8 mouse cellular contexts compared by ENCODE assay signal in genomic region chr6:108700638-108701343, GRCm38 (mm10). TPM values are rescaled to one million over a fixed set of nuclear protein-coding genes. Genes with fewer than 3 reads are reported as not detected.
A peak's percentile ranks its signal among the peaks of the same experiment; 100 is the strongest.
DNase-seq lines count a peak whose midpoint lies in the region; ATAC-seq and TF ChIP-seq lines count a peak whose summit lies in the region.

No protein-coding gene starts in this region.

- H3K27me3 ChIP-seq in heart, embryonic 10.5 days (ENCODE audit: insufficient read depth, poor library complexity, severe bottlenecking), result peaks cover 10% of the 10 kb centered on the region
- H3K27me3 ChIP-seq in E14TG2a.4 (ENCODE audit: insufficient read depth, low read length), result no peaks in the 10 kb centered on the region
- H3K27me3 ChIP-seq in forebrain, postnatal 0 days (ENCODE audit: insufficient read depth, low read length), result no peaks in the 10 kb centered on the region
- H3K27me3 ChIP-seq in limb, embryonic 15.5 days, result no peaks in the 10 kb centered on the region
- H3K27me3 ChIP-seq in stomach, postnatal 0 days (ENCODE audit: control insufficient read depth, insufficient read depth, low read length), result no peaks in the 10 kb centered on the region

- DNase-seq in heart, embryonic 10.5 days (ENCODE audit: low spot score), result no peak
- no peak for DNase-seq in heart, postnatal 10 days
- DNase-seq in forebrain, postnatal 0 days, result peak; percentile 27
- no peak for DNase-seq in adrenal gland, adult 18-20 months (ENCODE audit: low spot score in 2 of 2)
- DNase-seq in stomach, postnatal 0 days (ENCODE audit: low spot score), result no peak
- DNase-seq in kidney, postnatal 14 days, result no peak

- H3K9me3 ChIP-seq in heart, embryonic 10.5 days, result no peaks in the 10 kb centered on the region
- no peaks in the 10 kb centered on the region for H3K9me3 ChIP-seq in E14TG2a.4 (ENCODE audit: low read length)
- H3K9me3 ChIP-seq in forebrain, postnatal 0 days (ENCODE audit: low read length), result no peaks in the 10 kb centered on the region
- H3K9me3 ChIP-seq in limb, embryonic 15.5 days, result no peaks in the 10 kb centered on the region
- no peaks in the 10 kb centered on the region for H3K9me3 ChIP-seq in stomach, postnatal 0 days (ENCODE audit: control insufficient read depth, low read length)

- TF ChIP-seq CTCF in E14TG2a.4 (conservative IDR thresholded peaks at IDR 0.05; ENCODE audit: low read length), result no peak
- TF ChIP-seq CTCF in forebrain, postnatal 0 days (IDR thresholded peaks at IDR 0.05; ENCODE audit: low read depth), result no peak
- no peak for TF ChIP-seq CTCF in stomach, postnatal 0 days (IDR thresholded peaks at IDR 0.05; ENCODE audit: low read depth)

- H3K4me3 ChIP-seq in heart, embryonic 10.5 days, result peak overlapping the region; percentile 43
- peak overlapping the region; percentile 60 for H3K4me3 ChIP-seq in E14TG2a.4 (replicated peaks; ENCODE audit: low read length)
- no peak overlapping the region for H3K4me3 ChIP-seq in forebrain, postnatal 0 days (ENCODE audit: low read depth, low read length)
- H3K4me3 ChIP-seq in limb, embryonic 15.5 days, result no peak overlapping the region
- H3K4me3 ChIP-seq in stomach, postnatal 0 days (ENCODE audit: low read depth, low read length), result no peak overlapping the region

- peak overlapping the region; percentile 49 for H3K27ac ChIP-seq in heart, embryonic 10.5 days
- H3K27ac ChIP-seq in forebrain, postnatal 0 days (ENCODE audit: low read depth, low read length), result no peak overlapping the region
- no peak overlapping the region for H3K27ac ChIP-seq in limb, embryonic 15.5 days
- H3K27ac ChIP-seq in stomach, postnatal 0 days (replicated peaks), result no peak overlapping the region

- 15% methylated on average over 17 of the region's 17 CpGs for WGBS in heart, embryonic 10.5 days
- WGBS in forebrain, postnatal 0 days, result 17% methylated on average over 17 of the region's 17 CpGs
- WGBS in limb, embryonic 15.5 days, result 20% methylated on average over 17 of the region's 17 CpGs
- WGBS in stomach, postnatal 0 days, result 42% methylated on average over 17 of the region's 17 CpGs

- H3K9ac ChIP-seq in forebrain, postnatal 0 days, result no peak overlapping the region
- H3K9ac ChIP-seq in limb, embryonic 15.5 days, result no peak overlapping the region
- H3K9ac ChIP-seq in stomach, postnatal 0 days (ENCODE audit: low read length), result no peak overlapping the region

- H3K4me2 ChIP-seq in forebrain, postnatal 0 days (ENCODE audit: low read depth), result no peak overlapping the region
- H3K4me2 ChIP-seq in limb, embryonic 15.5 days, result peak overlapping the region; percentile 22; the same call in 1 of the 2 replicates
- no peak overlapping the region for H3K4me2 ChIP-seq in stomach, postnatal 0 days (replicated peaks; ENCODE audit: low read depth)

- no peaks in the 10 kb centered on the region for H3K36me3 ChIP-seq in heart, embryonic 10.5 days
- H3K36me3 ChIP-seq in E14TG2a.4 (ENCODE audit: insufficient read depth, low read length), result no peaks in the 10 kb centered on the region
- H3K36me3 ChIP-seq in forebrain, postnatal 0 days (ENCODE audit: insufficient read depth), result no peaks in the 10 kb centered on the region
- no peaks in the 10 kb centered on the region for H3K36me3 ChIP-seq in limb, embryonic 15.5 days
- H3K36me3 ChIP-seq in stomach, postnatal 0 days (ENCODE audit: control insufficient read depth, insufficient read depth, low read length), result no peaks in the 10 kb centered on the region

- TF ChIP-seq EP300 in stomach, postnatal 0 days (optimal IDR thresholded peaks at IDR 0.05), result no peak

- peak; percentile 68 for ATAC-seq in forebrain, postnatal 0 days
- ATAC-seq in limb, embryonic 15.5 days (ENCODE audit: insufficient number of reproducible peaks, low FRiP score, low TSS enrichment, low read depth), result no peak
- ATAC-seq in stomach, postnatal 0 days (ENCODE audit: low FRiP score, low TSS enrichment), result no peak

- H3K4me1 ChIP-seq in heart, embryonic 10.5 days, result peaks cover 27% of the 10 kb centered on the region
- H3K4me1 ChIP-seq in E14TG2a.4 (replicated peaks; ENCODE audit: low read depth, low read length), result peaks cover 94% of the 10 kb centered on the region
- H3K4me1 ChIP-seq in forebrain, postnatal 0 days (ENCODE audit: insufficient read depth), result no peaks in the 10 kb centered on the region
- H3K4me1 ChIP-seq in limb, embryonic 15.5 days, result peaks cover 4% of the 10 kb centered on the region; the same call in 1 of the 2 replicates
- H3K4me1 ChIP-seq in stomach, postnatal 0 days (replicated peaks; ENCODE audit: control insufficient read depth, insufficient read depth), result no peaks in the 10 kb centered on the region

- intact Hi-C loops in heart, postnatal 10 days (cut with DNase I), result no loop called here

RNA-seq across cellular contexts. Expression of gene Bhlhe40, which starts 40.4 kb away (rescaled TPM):
- 7.8 and 10.8 TPM in 2 replicates for polyA plus RNA-seq in heart, embryonic 10.5 days (2016; fragmentation: Nextera tagmentation; extraction: Ambion mirVana)
- 10 to 100 TPM; 40.0 to 40.8 TPM for total RNA-seq in heart, postnatal 10 days (2021)
- 8.3 and 15.9 TPM in 2 replicates for total RNA-seq in forebrain, postnatal 0 days (2014; rRNA removed)
- polyA plus RNA-seq in forebrain, postnatal 0 days (2015; fragmentation: Nextera tagmentation; extraction: Ambion mirVana), result 10.2 and 11.1 TPM in 2 replicates
- 44.5 and 45.4 TPM in 2 replicates for polyA plus RNA-seq in limb, embryonic 15.5 days (2015; fragmentation: Nextera tagmentation; extraction: Ambion mirVana)
- total RNA-seq in adrenal gland, adult 18-20 months (2021), result 10 to 100 TPM; 66.3 to 85.9 TPM
- polyA plus RNA-seq in stomach, postnatal 0 days (2015; fragmentation: Nextera tagmentation; extraction: Ambion mirVana), result 24.8 and 28.7 TPM in 2 replicates

Comparison
In these comparisons a context has a peak if more than half of its experiments do, and no peak if none do; other contexts are left out.
1. H3K4me3 ChIP-seq: peak in heart, embryonic 10.5 days (single experiment) and E14TG2a.4 (single experiment); none in forebrain, postnatal 0 days (single experiment), limb, embryonic 15.5 days (single experiment) and stomach, postnatal 0 days (single experiment).